Mouse (Mus musculus) layer of hippocampus, postnatal 10 days (tissue): ENCODE measurements around the gene Mbip. TPM values are rescaled to one million over a fixed set of nuclear protein-coding genes. Genes with fewer than 3 reads are reported as not detected.

Experiments used
- DNase-seq, 2 experiments: peaks; one replicate each; pipeline ENCODE4 v3.0.0; 2021; ENCODE audit warnings: low spot score in 2 of 2
- total RNA-seq, 2 experiments: library from RNA; stranded (reverse); gene quantifications; 2 replicates each; pipeline ENCODE4 v1.2.3; 2021

Gene Mbip
- total RNA-seq, 2 experiments from 2014 or later: 19.4 to 21.3 TPM

DNA sequence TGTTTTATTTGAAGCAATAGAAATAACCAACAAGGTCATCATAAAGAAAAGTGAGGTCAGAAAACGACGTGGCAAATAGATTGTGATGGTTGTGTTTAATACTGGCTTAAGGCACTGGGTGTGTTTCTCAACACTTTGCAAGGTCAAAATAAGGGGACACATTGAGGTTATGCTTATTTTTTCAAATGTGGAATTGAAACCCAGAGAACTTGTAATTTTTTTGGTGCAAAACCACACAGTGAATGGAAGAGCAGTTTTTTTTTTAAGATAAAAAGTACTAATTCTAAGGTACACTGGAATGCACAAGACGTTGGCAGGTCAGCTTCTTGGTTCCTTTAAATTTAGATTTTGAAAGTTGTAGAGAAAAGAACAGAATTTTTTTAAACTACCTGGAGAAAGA, 50.5 kb downstream of the Mbip start:
- no peak for DNase-seq

DNA sequence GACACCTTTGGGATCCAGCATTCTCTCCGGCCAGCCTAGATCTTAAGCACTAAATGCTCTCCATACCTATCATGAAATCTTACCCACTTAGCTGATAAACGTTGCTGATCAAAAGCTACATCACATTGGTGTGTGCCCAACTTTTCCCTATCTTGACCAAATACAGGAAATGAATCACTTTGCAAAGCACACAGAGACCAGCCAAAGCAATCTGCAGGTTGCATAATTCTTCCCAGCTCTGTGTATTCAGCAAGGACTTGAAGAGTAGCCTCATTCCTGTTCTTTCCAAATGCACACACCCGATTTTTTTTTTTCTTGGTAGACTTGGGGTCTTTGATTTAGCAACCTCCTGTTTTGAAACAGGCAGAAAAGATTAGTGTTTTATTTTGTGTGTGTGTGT, 57.1 kb downstream of the Mbip start:
- no peak for DNase-seq

GRCm38 (mm10) chr12:56286828-56287227, 58.9 kb downstream of the Mbip start:
- no peak for DNase-seq

GRCm38 (mm10) chr12:56284210-56284609, 61.5 kb downstream of the Mbip start:
- DNase-seq: no peak

DNA sequence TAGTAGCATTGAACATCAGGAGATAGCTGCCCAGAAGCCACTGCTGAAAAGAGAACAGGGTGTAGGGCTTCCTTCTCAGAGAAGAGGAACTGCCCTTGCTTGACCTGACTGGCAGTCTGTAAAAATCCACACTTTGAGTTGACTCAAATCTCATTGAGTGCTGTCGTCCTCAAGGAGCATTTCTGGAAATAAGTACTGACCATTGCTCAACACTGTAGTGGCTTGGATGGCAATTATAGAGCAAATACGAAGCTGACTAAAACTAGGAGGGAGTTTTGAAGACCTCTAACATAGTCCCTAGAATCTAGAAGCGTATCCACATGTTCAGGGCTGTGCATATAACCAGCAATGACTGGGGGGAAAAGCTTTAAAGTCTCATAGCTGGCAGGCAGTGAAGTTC, 64.0 kb downstream of the Mbip start:
- DNase-seq: no peak

Other genes with a start within 250 kb of the Mbip start
- gene Nkx2-1, start 191.0 kb upstream of the Mbip start, total RNA-seq: 1 to 10 TPM in 1 of 2 experiments, under 1 TPM in 1; 0.67 to 1.1 TPM